Mouse (Mus musculus): Measurements from ENCODE around the gene Amph. TPM values are rescaled to one million over a fixed set of nuclear protein-coding genes. Genes with fewer than 3 reads are reported as not detected.
"Not testable (repeated sequence)": the region's sequence is repeated elsewhere in the genome, so short reads cannot be mapped to it uniquely, and the experiment has no call there.

Gene Amph
- total and polyA plus RNA-seq, 2 experiments: 0.09 TPM; not detected in 1

- Histone ChIP-seq H3K4me3 (ENCODE audit: insufficient read depth, low read depth, low read length) (no peak overlapping the region), H3K27ac (replicated peaks; ENCODE audit: insufficient read depth, low read depth, low read length) (no peak overlapping the region), H3K36me3 (ENCODE audit: control insufficient read depth, insufficient read depth, low read length) (no peaks in the 10 kb centered on the region), H3K9ac (ENCODE audit: low read depth, low read length) (no peak overlapping the region), H3K79me2 (ENCODE audit: control insufficient read depth, insufficient read depth, low read length) (no peaks in the 10 kb centered on the region), H3K4me1 (ENCODE audit: control insufficient read depth, insufficient read depth, low read length) (no peaks in the 10 kb centered on the region), H3K27me3 (ENCODE audit: control insufficient read depth, insufficient read depth, low read length) (no peaks in the 10 kb centered on the region)
- TF ChIP-seq CTCF (IDR thresholded peaks at IDR 0.05; ENCODE audit: low read depth, low read length) (no peak), POLR2A (IDR thresholded peaks at IDR 0.05; ENCODE audit: extremely low read depth, insufficient read depth, low read length) (no peak)
- 86% methylated on average over 14 of the region's 14 CpGs for WGBS
- DNase-seq (ENCODE audit: extremely low read depth, low read depth, low spot score): no peak
Measured at GRCm38 (mm10) chr13:19113034-19113922, 165.3 kb downstream of the Amph start.

- WGBS: 91% methylated on average over 9 of the region's 9 CpGs
- H3K4me3 ChIP-seq (ENCODE audit: insufficient read depth, low read depth, low read length); H3K4me1 ChIP-seq (ENCODE audit: control insufficient read depth, insufficient read depth, low read length); DNase-seq (ENCODE audit: extremely low read depth, low read depth, low spot score); H3K9ac ChIP-seq (ENCODE audit: low read depth, low read length); H3K79me2 ChIP-seq (ENCODE audit: control insufficient read depth, insufficient read depth, low read length); H3K36me3 ChIP-seq (ENCODE audit: control insufficient read depth, insufficient read depth, low read length); H3K27ac ChIP-seq (replicated peaks; ENCODE audit: insufficient read depth, low read depth, low read length); H3K27me3 ChIP-seq (ENCODE audit: control insufficient read depth, insufficient read depth, low read length): not testable (repeated sequence)
Measured at GRCm38 (mm10) chr13:19114761-19115160, 166.8 kb downstream of the Amph start.

DNA sequence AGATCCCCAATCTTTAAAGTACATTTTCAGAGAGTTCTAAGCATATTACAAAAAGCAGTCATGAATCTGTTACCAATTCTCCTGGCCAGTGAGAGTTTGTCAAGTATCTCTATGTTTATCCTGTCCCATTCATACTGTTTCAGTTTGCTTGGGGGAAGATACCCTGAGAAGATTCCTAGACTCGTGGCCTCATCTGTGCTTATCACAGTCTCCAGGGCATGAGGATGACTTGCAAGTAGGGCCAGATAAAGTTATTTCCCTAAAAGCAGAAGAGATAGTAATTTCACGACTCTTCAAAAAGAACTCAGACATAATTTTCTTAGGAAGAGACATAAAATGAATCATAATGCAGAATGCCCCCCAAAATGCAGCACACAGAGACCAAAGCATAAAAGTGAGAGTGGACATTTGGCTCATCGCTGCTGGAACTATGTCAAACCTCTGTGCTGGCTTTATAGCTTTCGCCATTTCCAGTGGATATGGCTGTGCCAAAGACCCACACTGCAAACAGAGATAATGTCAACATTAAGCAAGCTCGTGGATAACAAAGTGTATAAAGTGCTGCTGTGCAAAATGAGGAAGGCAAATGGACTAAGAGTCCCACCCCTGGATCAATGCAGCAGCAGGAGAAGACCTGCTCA lies 179.0 kb downstream of the Amph start:
- H3K27ac ChIP-seq (replicated peaks; ENCODE audit: insufficient read depth, low read depth, low read length): no peak overlapping the region
- H3K36me3 ChIP-seq (ENCODE audit: control insufficient read depth, insufficient read depth, low read length): no peaks in the 10 kb centered on the region
- WGBS: 27% methylated on average over 5 of the region's 5 CpGs
- TF ChIP-seq POLR2A (IDR thresholded peaks at IDR 0.05; ENCODE audit: extremely low read depth, insufficient read depth, low read length): no peak
- TF ChIP-seq CTCF (IDR thresholded peaks at IDR 0.05; ENCODE audit: low read depth, low read length): no peak
- DNase-seq (ENCODE audit: extremely low read depth, low read depth, low spot score): no peak
- no peaks in the 10 kb centered on the region for H3K27me3 ChIP-seq (ENCODE audit: control insufficient read depth, insufficient read depth, low read length)
- H3K79me2 ChIP-seq (ENCODE audit: control insufficient read depth, insufficient read depth, low read length): no peaks in the 10 kb centered on the region
- no peak overlapping the region for H3K4me3 ChIP-seq (ENCODE audit: insufficient read depth, low read depth, low read length)
- H3K9ac ChIP-seq (ENCODE audit: low read depth, low read length): no peak overlapping the region
- H3K4me1 ChIP-seq (ENCODE audit: control insufficient read depth, insufficient read depth, low read length): no peaks in the 10 kb centered on the region

DNA sequence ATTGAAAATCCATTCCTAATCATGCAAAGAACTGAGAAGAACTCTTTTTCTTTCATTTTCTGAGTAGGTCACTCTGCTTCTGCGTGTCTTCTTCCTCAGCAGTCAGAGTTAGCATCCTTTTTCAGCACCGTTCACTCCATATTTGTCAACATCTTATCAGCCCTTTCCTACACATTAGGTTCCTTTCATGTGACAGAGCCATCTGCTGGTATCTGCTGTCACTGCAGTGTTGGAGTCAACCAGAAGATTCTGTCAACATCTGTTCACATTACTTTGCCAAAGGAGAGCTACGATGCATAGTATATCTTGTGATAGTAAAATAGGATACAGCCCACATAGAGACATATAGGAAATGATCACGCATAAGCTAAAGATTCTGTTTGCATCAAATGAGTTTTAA lies 185.8 kb downstream of the Amph start:
- Histone ChIP-seq H3K27me3 (ENCODE audit: control insufficient read depth, insufficient read depth, low read length) (no peaks in the 10 kb centered on the region), H3K4me1 (ENCODE audit: control insufficient read depth, insufficient read depth, low read length) (no peaks in the 10 kb centered on the region), H3K79me2 (ENCODE audit: control insufficient read depth, insufficient read depth, low read length) (no peaks in the 10 kb centered on the region), H3K27ac (replicated peaks; ENCODE audit: insufficient read depth, low read depth, low read length) (no peak overlapping the region), H3K9ac (ENCODE audit: low read depth, low read length) (no peak overlapping the region), H3K4me3 (ENCODE audit: insufficient read depth, low read depth, low read length) (no peak overlapping the region), H3K36me3 (ENCODE audit: control insufficient read depth, insufficient read depth, low read length) (no peaks in the 10 kb centered on the region)
- TF ChIP-seq POLR2A (IDR thresholded peaks at IDR 0.05; ENCODE audit: extremely low read depth, insufficient read depth, low read length): no peak
- TF ChIP-seq CTCF (IDR thresholded peaks at IDR 0.05; ENCODE audit: low read depth, low read length): peak; percentile 26; the same call in 1 of the 2 replicates
- DNase-seq (ENCODE audit: extremely low read depth, low read depth, low spot score): peak; percentile 30
- WGBS: 20% methylated on average over 4 of the region's 4 CpGs

DNA sequence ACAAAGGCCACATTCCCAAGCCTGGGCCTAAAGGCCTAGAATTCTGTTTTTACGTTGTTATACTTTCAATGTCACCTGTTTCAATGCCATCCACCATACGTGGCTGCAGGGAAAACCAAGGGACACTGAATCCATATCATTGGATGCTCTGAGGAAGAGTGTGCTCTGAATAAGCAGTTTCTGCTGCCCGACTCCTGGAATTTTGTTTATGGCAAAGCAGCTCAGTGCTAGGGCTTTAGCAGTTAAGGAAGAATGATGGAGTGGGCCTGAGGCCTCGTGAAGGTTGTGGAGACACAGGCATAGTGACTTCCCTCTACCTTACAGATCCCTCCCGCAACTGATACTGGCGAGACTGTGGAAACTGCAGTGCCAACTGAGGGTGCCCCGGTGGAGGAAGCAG lies 189.2 kb downstream of the Amph start:
- no peak for DNase-seq (ENCODE audit: extremely low read depth, low read depth, low spot score)
- no peak overlapping the region for H3K9ac ChIP-seq (ENCODE audit: low read depth, low read length)
- no peak overlapping the region for H3K27ac ChIP-seq (replicated peaks; ENCODE audit: insufficient read depth, low read depth, low read length)
- TF ChIP-seq CTCF (IDR thresholded peaks at IDR 0.05; ENCODE audit: low read depth, low read length): no peak
- no peak for TF ChIP-seq POLR2A (IDR thresholded peaks at IDR 0.05; ENCODE audit: extremely low read depth, insufficient read depth, low read length)
- H3K79me2 ChIP-seq (ENCODE audit: control insufficient read depth, insufficient read depth, low read length): no peaks in the 10 kb centered on the region
- H3K36me3 ChIP-seq (ENCODE audit: control insufficient read depth, insufficient read depth, low read length): no peaks in the 10 kb centered on the region
- 83% methylated on average over 7 of the region's 7 CpGs for WGBS
- H3K27me3 ChIP-seq (ENCODE audit: control insufficient read depth, insufficient read depth, low read length): no peaks in the 10 kb centered on the region
- peaks cover 4% of the 10 kb centered on the region for H3K4me1 ChIP-seq (ENCODE audit: control insufficient read depth, insufficient read depth, low read length)
- no peak overlapping the region for H3K4me3 ChIP-seq (ENCODE audit: insufficient read depth, low read depth, low read length)

GRCm38 (mm10) chr13:19137932-19138331 lies 189.9 kb downstream of the Amph start:
- no peak for TF ChIP-seq CTCF (IDR thresholded peaks at IDR 0.05; ENCODE audit: low read depth, low read length)
- no peak for TF ChIP-seq POLR2A (IDR thresholded peaks at IDR 0.05; ENCODE audit: extremely low read depth, insufficient read depth, low read length)
- WGBS: 63% methylated on average over 5 of the region's 5 CpGs

More at GRCm38 (mm10) chr13:19137932-19138331, 189.9 kb downstream of the Amph start:
- no peaks in the 10 kb centered on the region for H3K36me3 ChIP-seq (ENCODE audit: control insufficient read depth, insufficient read depth, low read length)
- H3K4me3 ChIP-seq (ENCODE audit: insufficient read depth, low read depth, low read length): no peak overlapping the region
- no peak overlapping the region for H3K9ac ChIP-seq (ENCODE audit: low read depth, low read length)
- DNase-seq (ENCODE audit: extremely low read depth, low read depth, low spot score): no peak
- no peaks in the 10 kb centered on the region for H3K27me3 ChIP-seq (ENCODE audit: control insufficient read depth, insufficient read depth, low read length)
- H3K4me1 ChIP-seq (ENCODE audit: control insufficient read depth, insufficient read depth, low read length): peaks cover 4% of the 10 kb centered on the region
- no peak overlapping the region for H3K27ac ChIP-seq (replicated peaks; ENCODE audit: insufficient read depth, low read depth, low read length)
- no peaks in the 10 kb centered on the region for H3K79me2 ChIP-seq (ENCODE audit: control insufficient read depth, insufficient read depth, low read length)
